Mouse (Mus musculus): ENCODE data around the gene Unc13d. TPM values are rescaled to one million over a fixed set of nuclear protein-coding genes. Genes with fewer than 3 reads are reported as not detected.

The Unc13d gene
- polyA plus RNA-seq, 1 experiment from 2014 or later, result 1.1 TPM

GRCm38 (mm10) chr11:116104006-116104646 lies 26.4 kb upstream of the Unc13d start:
- WGBS, result 46% methylated on average over 14 of the region's 14 CpGs
- H3K36me3 ChIP-seq (ENCODE audit: control insufficient read depth, insufficient read depth, low read length), result no peaks in the 10 kb centered on the region
- ATAC-seq (ENCODE audit: insufficient number of reproducible peaks, low FRiP score, low TSS enrichment, low read depth) (peak; percentile 36; the same call in 1 of the 2 replicates), DNase-seq (ENCODE audit: low spot score) (peak; percentile 57)
- H3K9ac ChIP-seq (ENCODE audit: low read length), result no peak overlapping the region
- H3K27me3 ChIP-seq (ENCODE audit: control insufficient read depth, insufficient read depth, low read length), result peaks cover 32% of the 10 kb centered on the region
- peaks cover 35% of the 10 kb centered on the region for H3K4me1 ChIP-seq (ENCODE audit: control insufficient read depth, insufficient read depth, low read length)
- no peak overlapping the region for H3K4me2 ChIP-seq (ENCODE audit: low read depth, severe bottlenecking)
- no peaks in the 10 kb centered on the region for H3K9me3 ChIP-seq (ENCODE audit: control insufficient read depth, low read length)
- H3K27ac ChIP-seq (replicated peaks; ENCODE audit: low read depth, low read length), result peak overlapping the region; percentile 53; the same call in 1 of the 2 replicates
- no peak overlapping the region for H3K4me3 ChIP-seq (ENCODE audit: low read depth, low read length)

DNA sequence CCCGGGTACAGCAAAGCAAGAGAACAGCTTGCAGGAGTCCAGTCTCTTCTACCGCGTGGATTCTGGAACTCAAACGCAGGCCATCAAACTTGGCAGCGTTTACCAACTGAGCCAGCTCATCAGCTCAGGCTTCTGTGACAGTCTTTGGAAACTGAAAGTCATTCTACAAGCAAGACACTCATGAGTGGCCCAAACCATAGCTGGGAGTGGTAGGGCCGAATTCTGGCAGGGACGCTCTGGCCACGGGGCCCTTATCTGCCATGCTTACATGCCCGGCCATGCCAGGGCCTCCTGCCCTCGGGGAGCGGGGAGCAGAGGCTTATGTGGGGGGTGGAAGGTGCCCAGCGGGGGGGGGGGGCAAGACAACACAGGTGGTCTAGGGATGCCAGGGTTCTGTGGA lies 25.8 kb upstream of the Unc13d start:
- no peaks in the 10 kb centered on the region for H3K9me3 ChIP-seq (ENCODE audit: control insufficient read depth, low read length)
- peaks cover 31% of the 10 kb centered on the region for H3K4me1 ChIP-seq (ENCODE audit: control insufficient read depth, insufficient read depth, low read length)
- no peak for ATAC-seq (ENCODE audit: insufficient number of reproducible peaks, low FRiP score, low TSS enrichment, low read depth)
- no peak overlapping the region for H3K4me2 ChIP-seq (ENCODE audit: low read depth, severe bottlenecking)
- 79% methylated on average over 12 of the region's 12 CpGs for WGBS
- no peak overlapping the region for H3K9ac ChIP-seq (ENCODE audit: low read length)
- H3K27ac ChIP-seq (replicated peaks; ENCODE audit: low read depth, low read length), result 0 out of 2 replicates have a peak overlapping the region, but pooled peaks have one; percentile 53
- peaks cover 26% of the 10 kb centered on the region for H3K27me3 ChIP-seq (ENCODE audit: control insufficient read depth, insufficient read depth, low read length)
- no peak for DNase-seq (ENCODE audit: low spot score)
- no peak overlapping the region for H3K4me3 ChIP-seq (ENCODE audit: low read depth, low read length)
- no peaks in the 10 kb centered on the region for H3K36me3 ChIP-seq (ENCODE audit: control insufficient read depth, insufficient read depth, low read length)

- DNase-seq (ENCODE audit: low spot score), result no peak
- no peak overlapping the region for H3K9ac ChIP-seq (ENCODE audit: low read length)
- H3K36me3 ChIP-seq (ENCODE audit: control insufficient read depth, insufficient read depth, low read length), result no peaks in the 10 kb centered on the region
- no peak overlapping the region for H3K4me2 ChIP-seq (ENCODE audit: low read depth, severe bottlenecking)
- WGBS, result 65% methylated on average over 3 of the region's 4 CpGs
- no peaks in the 10 kb centered on the region for H3K9me3 ChIP-seq (ENCODE audit: control insufficient read depth, low read length)
- peaks cover 25% of the 10 kb centered on the region for H3K4me1 ChIP-seq (ENCODE audit: control insufficient read depth, insufficient read depth, low read length)
- H3K27ac ChIP-seq (replicated peaks; ENCODE audit: low read depth, low read length), result peak overlapping the region; percentile 54
- no peak for ATAC-seq (ENCODE audit: insufficient number of reproducible peaks, low FRiP score, low TSS enrichment, low read depth)
- H3K4me3 ChIP-seq (ENCODE audit: low read depth, low read length), result no peak overlapping the region
- peaks cover 15% of the 10 kb centered on the region for H3K27me3 ChIP-seq (ENCODE audit: control insufficient read depth, insufficient read depth, low read length)
Measured at GRCm38 (mm10) chr11:116102472-116102871, 24.7 kb upstream of the Unc13d start.

GRCm38 (mm10) chr11:116101931-116102381 lies 24.2 kb upstream of the Unc13d start:
- no peaks in the 10 kb centered on the region for H3K9me3 ChIP-seq (ENCODE audit: control insufficient read depth, low read length)
- DNase-seq (ENCODE audit: low spot score) (no peak), ATAC-seq (ENCODE audit: insufficient number of reproducible peaks, low FRiP score, low TSS enrichment, low read depth) (no peak)
- peaks cover 10% of the 10 kb centered on the region for H3K27me3 ChIP-seq (ENCODE audit: control insufficient read depth, insufficient read depth, low read length)
- peaks cover 20% of the 10 kb centered on the region for H3K4me1 ChIP-seq (ENCODE audit: control insufficient read depth, insufficient read depth, low read length)
- no peak overlapping the region for H3K4me3 ChIP-seq (ENCODE audit: low read depth, low read length)
- H3K27ac ChIP-seq (replicated peaks; ENCODE audit: low read depth, low read length), result peak overlapping the region; percentile 54
- H3K4me2 ChIP-seq (ENCODE audit: low read depth, severe bottlenecking), result no peak overlapping the region
- H3K36me3 ChIP-seq (ENCODE audit: control insufficient read depth, insufficient read depth, low read length), result no peaks in the 10 kb centered on the region
- WGBS, result 54% methylated on average over 11 of the region's 11 CpGs
- H3K9ac ChIP-seq (ENCODE audit: low read length), result 0 out of 2 replicates have a peak overlapping the region, but pooled peaks have one; percentile 8

- Histone ChIP-seq H3K27me3 (ENCODE audit: control insufficient read depth, insufficient read depth, low read length) (peaks cover 4% of the 10 kb centered on the region; the same call in 1 of the 2 replicates), H3K4me1 (ENCODE audit: control insufficient read depth, insufficient read depth, low read length) (peaks cover 11% of the 10 kb centered on the region), H3K27ac (replicated peaks; ENCODE audit: low read depth, low read length) (no peak overlapping the region), H3K9me3 (ENCODE audit: control insufficient read depth, low read length) (no peaks in the 10 kb centered on the region), H3K9ac (ENCODE audit: low read length) (no peak overlapping the region), H3K4me2 (ENCODE audit: low read depth, severe bottlenecking) (no peak overlapping the region), H3K4me3 (ENCODE audit: low read depth, low read length) (no peak overlapping the region), H3K36me3 (ENCODE audit: control insufficient read depth, insufficient read depth, low read length) (no peaks in the 10 kb centered on the region)
- 87% methylated on average over 7 of the region's 7 CpGs for WGBS
- ATAC-seq (ENCODE audit: insufficient number of reproducible peaks, low FRiP score, low TSS enrichment, low read depth) (no peak), DNase-seq (ENCODE audit: low spot score) (no peak)
Measured at GRCm38 (mm10) chr11:116100839-116101238, 23.1 kb upstream of the Unc13d start.

- H3K9me3 ChIP-seq (ENCODE audit: control insufficient read depth, low read length), result no peaks in the 10 kb centered on the region
- ATAC-seq (ENCODE audit: insufficient number of reproducible peaks, low FRiP score, low TSS enrichment, low read depth), result no peak
- H3K4me1 ChIP-seq (ENCODE audit: control insufficient read depth, insufficient read depth, low read length), result peaks cover 11% of the 10 kb centered on the region
- H3K4me3 ChIP-seq (ENCODE audit: low read depth, low read length), result no peak overlapping the region
- H3K36me3 ChIP-seq (ENCODE audit: control insufficient read depth, insufficient read depth, low read length), result no peaks in the 10 kb centered on the region
- H3K4me2 ChIP-seq (ENCODE audit: low read depth, severe bottlenecking), result no peak overlapping the region
- no peaks in the 10 kb centered on the region for H3K27me3 ChIP-seq (ENCODE audit: control insufficient read depth, insufficient read depth, low read length)
- DNase-seq (ENCODE audit: low spot score), result no peak
- 78% methylated on average over 6 of the region's 6 CpGs for WGBS
- H3K9ac ChIP-seq (ENCODE audit: low read length), result no peak overlapping the region
- no peak overlapping the region for H3K27ac ChIP-seq (replicated peaks; ENCODE audit: low read depth, low read length)
Measured at GRCm38 (mm10) chr11:116100385-116100784, 22.6 kb upstream of the Unc13d start.

DNA sequence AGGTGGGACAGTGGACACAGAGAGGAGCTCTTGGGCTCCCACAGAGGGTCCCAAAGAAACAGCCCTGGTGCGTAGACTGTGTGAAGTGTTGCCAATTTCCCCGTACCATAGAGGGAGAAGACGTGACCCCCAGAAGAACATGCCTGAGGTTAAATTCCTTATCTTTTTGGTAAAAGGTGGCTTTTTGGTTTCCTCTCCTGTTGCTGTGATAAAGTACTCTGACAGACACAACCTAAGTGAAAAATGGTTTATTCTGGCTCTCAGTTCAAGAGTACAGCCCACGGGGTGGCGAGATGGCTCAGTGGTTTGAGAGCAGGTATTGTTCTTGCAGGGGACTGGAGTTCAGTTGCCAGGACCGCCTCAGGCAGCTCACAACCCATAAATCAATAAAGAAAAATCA lies 21.7 kb upstream of the Unc13d start:
- no peak overlapping the region for H3K4me3 ChIP-seq (ENCODE audit: low read depth, low read length)
- H3K4me1 ChIP-seq (ENCODE audit: control insufficient read depth, insufficient read depth, low read length), result peaks cover 11% of the 10 kb centered on the region
- no peaks in the 10 kb centered on the region for H3K9me3 ChIP-seq (ENCODE audit: control insufficient read depth, low read length)
- no peaks in the 10 kb centered on the region for H3K27me3 ChIP-seq (ENCODE audit: control insufficient read depth, insufficient read depth, low read length)
- no peak for ATAC-seq (ENCODE audit: insufficient number of reproducible peaks, low FRiP score, low TSS enrichment, low read depth)
- no peak for DNase-seq (ENCODE audit: low spot score)
- no peak overlapping the region for H3K9ac ChIP-seq (ENCODE audit: low read length)
- H3K27ac ChIP-seq (replicated peaks; ENCODE audit: low read depth, low read length), result no peak overlapping the region
- no peak overlapping the region for H3K4me2 ChIP-seq (ENCODE audit: low read depth, severe bottlenecking)
- no peaks in the 10 kb centered on the region for H3K36me3 ChIP-seq (ENCODE audit: control insufficient read depth, insufficient read depth, low read length)
- WGBS, result 89% methylated on average over 6 of the region's 6 CpGs

- no peaks in the 10 kb centered on the region for H3K27me3 ChIP-seq (ENCODE audit: control insufficient read depth, insufficient read depth, low read length)
- H3K4me1 ChIP-seq (ENCODE audit: control insufficient read depth, insufficient read depth, low read length), result peaks cover 7% of the 10 kb centered on the region; the same call in 1 of the 2 replicates
- WGBS, result 80% methylated on average over 14 of the region's 14 CpGs
- H3K4me2 ChIP-seq (ENCODE audit: low read depth, severe bottlenecking), result no peak overlapping the region
- no peak overlapping the region for H3K27ac ChIP-seq (replicated peaks; ENCODE audit: low read depth, low read length)
- no peak overlapping the region for H3K9ac ChIP-seq (ENCODE audit: low read length)
- DNase-seq (ENCODE audit: low spot score) (no peak), ATAC-seq (ENCODE audit: insufficient number of reproducible peaks, low FRiP score, low TSS enrichment, low read depth) (no peak)
- no peaks in the 10 kb centered on the region for H3K9me3 ChIP-seq (ENCODE audit: control insufficient read depth, low read length)
- no peak overlapping the region for H3K4me3 ChIP-seq (ENCODE audit: low read depth, low read length)
- H3K36me3 ChIP-seq (ENCODE audit: control insufficient read depth, insufficient read depth, low read length), result no peaks in the 10 kb centered on the region
Measured at GRCm38 (mm10) chr11:116098711-116099460, 21.1 kb upstream of the Unc13d start.
